Mouse (Mus musculus) forebrain, embryonic 10.5 days (tissue): Measurements from ENCODE around the gene Apex2. TPM values are rescaled to one million over a fixed set of nuclear protein-coding genes. Genes with fewer than 3 reads are reported as not detected.

Experiments used
- DNase-seq: peaks from one replicate; pipeline ENCODE4 v3.0.0-alpha.2; 2017; ENCODE audit warnings: low spot score; ENCODE audit errors: extremely low spot score
- H3K27ac ChIP-seq: fragments of 300-500 bp; sonication (generic); 2 replicates; pipeline ENCODE4 v1.5.1; 2016; ENCODE audit warnings: mild to moderate bottlenecking
- H3K27me3 ChIP-seq: fragments of 300-500 bp; sonication (generic); 2 replicates; pipeline ENCODE4 v1.6.1; 2016; ENCODE audit warnings: mild to moderate bottlenecking; ENCODE audit not compliant: poor library complexity, severe bottlenecking
- H3K36me3 ChIP-seq: fragments of 300-500 bp; sonication (generic); replicated peaks from 2 replicates; pipeline ENCODE4 v1.6.1; 2016; ENCODE audit warnings: mild to moderate bottlenecking, moderate library complexity
- H3K4me1 ChIP-seq: fragments of 300-500 bp; sonication (generic); 2 replicates; pipeline ENCODE4 v1.6.1; 2016
- H3K4me3 ChIP-seq: fragments of 300-500 bp; sonication (generic); 2 replicates; pipeline ENCODE4 v1.5.1; 2016; ENCODE audit warnings: mild to moderate bottlenecking, moderate library complexity
- H3K9me3 ChIP-seq: fragments of 300-500 bp; sonication (generic); 2 replicates; pipeline ENCODE4 v1.6.1; 2016; ENCODE audit warnings: mild to moderate bottlenecking, moderate library complexity
- WGBS: fragments of 180-500 bp; shearing (Covaris S2); methylation state at CpG from one replicate; pipeline ENCODE4 v1.1.7; 2016; 5-methylcytosine and 5-hydroxymethylcytosine counted together
- microRNA-seq: library from miRNA; unstranded; fragments of <30 nt; microRNA quantifications from one replicate; pipeline ENCODE4, GENCODE M21; 2017
- polyA plus RNA-seq: library from polyadenylated mRNA; unstranded; fragments of >200 nt; fragmentation: Nextera tagmentation; extraction: Ambion mirVana; gene quantifications from 2 replicates; pipeline ENCODE4 v1.2.1, GENCODE M21; 2016

Gene Apex2
- polyA plus RNA-seq, 1 experiment from 2014 or later: 30.6 TPM

DNA sequence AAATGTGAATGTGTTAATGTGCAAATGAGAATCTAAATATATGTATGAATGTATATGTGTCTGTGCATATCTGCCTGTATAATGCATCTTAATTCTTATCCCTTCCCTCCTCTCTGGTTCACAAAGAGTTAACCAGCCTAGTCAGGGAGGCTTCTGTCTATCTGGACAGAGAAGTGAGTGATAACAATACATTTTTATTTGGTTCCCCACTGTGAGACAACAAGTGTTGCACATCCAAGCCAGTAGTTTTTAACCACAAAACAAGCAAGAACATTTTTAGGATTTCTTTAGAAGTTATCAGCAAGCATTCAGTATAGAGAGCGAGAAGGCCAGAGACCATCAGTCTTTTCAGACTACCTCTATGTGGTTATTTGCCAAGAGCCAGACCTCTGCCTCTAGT lies 118.3 kb downstream of the Apex2 start:
- WGBS: 93% methylated on average over 1 of the region's 1 CpGs
- Histone ChIP-seq H3K4me1 (no peaks in the 10 kb centered on the region), H3K27me3 (no peaks in the 10 kb centered on the region), H3K36me3 (no peaks in the 10 kb centered on the region), H3K27ac (no peak overlapping the region), H3K4me3 (no peak overlapping the region), H3K9me3 (no peaks in the 10 kb centered on the region)
- no peak for DNase-seq

Small RNA genes within 50 kb of the gene (microRNA-seq; reads per million reads assigned to microRNA genes)
- not detected for gene Mir3620

Other genes with a start within 250 kb of the Apex2 start
- gene Tmem29, start 130.7 kb downstream of the Apex2 start, polyA plus RNA-seq: 36.3 and 37.5 TPM in 2 replicates
- 60.2 and 79.0 TPM in 2 replicates for gene Alas2, start 42.5 kb downstream of the Apex2 start, polyA plus RNA-seq
- gene Pfkfb1, start 1.6 kb downstream of the Apex2 start, polyA plus RNA-seq: 7.2 and 7.9 TPM in 2 replicates
- gene Tro, start 67.7 kb upstream of the Apex2 start, polyA plus RNA-seq: 34.3 and 39.5 TPM in 2 replicates
- gene Maged2, start 224.5 kb upstream of the Apex2 start, polyA plus RNA-seq: 216 and 221 TPM in 2 replicates